Mouse (Mus musculus) neural tube, embryonic 14.5 days (tissue): ENCODE results near the gene Arid3a. TPM values are rescaled to one million over a fixed set of nuclear protein-coding genes. Genes with fewer than 3 reads are reported as not detected.
"Not testable (repeated sequence)": the region's sequence is repeated elsewhere in the genome, so short reads cannot be mapped to it uniquely, and the experiment has no call there.

Experiments used
- ATAC-seq: fragments of 200-750 bp; cut with Nextera tagmentation; 2 replicates; pipeline ENCODE4 v1.8.0; 2017; ENCODE audit warnings: low read depth, mild to moderate bottlenecking, moderate TSS enrichment, moderate library complexity
- H3K27ac ChIP-seq: fragments of 300-500 bp; sonication (generic); 2 replicates; pipeline ENCODE4 v1.5.1; 2014; ENCODE audit warnings: low read depth, mild to moderate bottlenecking, control low read depth, low read length, moderate library complexity, mixed read lengths
- H3K27me3 ChIP-seq: fragments of 300-500 bp; sonication (generic); 2 replicates; pipeline ENCODE4 v1.6.1; 2014; ENCODE audit warnings: low read length; ENCODE audit not compliant: control insufficient read depth, insufficient read depth
- H3K36me3 ChIP-seq: fragments of 300-500 bp; sonication (generic); 2 replicates; pipeline ENCODE4 v1.6.1; 2014; ENCODE audit warnings: low read length, mixed read lengths; ENCODE audit not compliant: control insufficient read depth, insufficient read depth
- H3K4me1 ChIP-seq: fragments of 300-500 bp; sonication (generic); 2 replicates; pipeline ENCODE4 v1.6.1; 2014; ENCODE audit warnings: low read length; ENCODE audit not compliant: control insufficient read depth, insufficient read depth
- H3K4me2 ChIP-seq: fragments of 300-500 bp; sonication (generic); 2 replicates; pipeline ENCODE4 v1.6.1; 2014; ENCODE audit warnings: mild to moderate bottlenecking, low read depth, low read length, control low read depth
- H3K4me3 ChIP-seq: fragments of 300-500 bp; sonication (generic); 2 replicates; pipeline ENCODE4 v1.5.1; 2014; ENCODE audit warnings: low read depth, low read length, control low read depth, mixed read lengths
- H3K9ac ChIP-seq: fragments of 300-500 bp; sonication (generic); replicated peaks from 2 replicates; pipeline ENCODE4 v1.6.1; 2014; ENCODE audit warnings: low read depth, mild to moderate bottlenecking, control low read depth, low read length, mixed read lengths
- H3K9me3 ChIP-seq: fragments of 300-500 bp; sonication (generic); 2 replicates; pipeline ENCODE4 v1.6.1; 2016; ENCODE audit warnings: low read length; ENCODE audit not compliant: control insufficient read depth
- WGBS: fragments of 180-500 bp; shearing (Covaris S2); extraction: QIAGEN DNeasy Blood & Tissue Kit; methylation state at CpG from one replicate; pipeline ENCODE4 v1.1.7; 2014; 5-methylcytosine and 5-hydroxymethylcytosine counted together
- polyA plus RNA-seq: library from polyadenylated mRNA; unstranded; fragments of >200 nt; fragmentation: Nextera tagmentation; extraction: Ambion mirVana; gene quantifications from 2 replicates; pipeline ENCODE4 v1.2.1, GENCODE M21; 2014

Arid3a gene
- polyA plus RNA-seq, 1 experiment from 2014 or later = 5.1 TPM

DNA sequence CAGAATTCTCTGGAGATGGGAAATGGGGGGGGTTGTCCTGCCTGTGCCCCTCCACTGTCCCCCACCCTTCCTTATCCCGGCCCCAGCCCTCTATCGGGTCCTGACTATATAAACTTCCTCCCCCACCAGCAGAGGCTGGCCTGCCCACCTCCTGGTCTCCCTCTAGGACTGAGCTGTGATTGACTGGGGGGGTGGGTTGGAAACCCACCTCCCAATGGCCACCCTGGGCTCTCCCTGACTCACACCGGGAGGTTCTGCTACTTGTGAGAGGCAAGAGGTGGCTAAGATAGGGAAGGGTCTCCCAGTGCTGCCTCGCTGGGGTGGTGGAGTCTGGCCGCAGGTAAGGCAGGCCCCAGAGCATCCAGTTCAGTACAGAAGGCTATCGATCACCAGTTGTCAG lies 20.7 kb downstream of the Arid3a start:
- WGBS = 66% methylated on average over 6 of the region's 6 CpGs
- no peak for ATAC-seq
- Histone ChIP-seq H3K4me2 (no peak overlapping the region), H3K9me3 (no peaks in the 10 kb centered on the region), H3K27ac (no peak overlapping the region), H3K9ac (no peak overlapping the region), H3K4me3 (no peak overlapping the region), H3K4me1 (peaks cover 8% of the 10 kb centered on the region; the same call in 1 of the 2 replicates), H3K27me3 (no peaks in the 10 kb centered on the region), H3K36me3 (peaks cover 21% of the 10 kb centered on the region)

GRCm38 (mm10) chr10:79949873-79950272 lies 23.0 kb downstream of the Arid3a start:
- Histone ChIP-seq H3K4me3 (no peak overlapping the region), H3K9ac (no peak overlapping the region), H3K9me3 (no peaks in the 10 kb centered on the region), H3K4me2 (no peak overlapping the region), H3K27me3 (no peaks in the 10 kb centered on the region), H3K27ac (no peak overlapping the region), H3K4me1 (0 out of 2 replicates have a peak, but pooled peaks cover 4% of the 10 kb centered on the region), H3K36me3 (peaks cover 32% of the 10 kb centered on the region)
- 98% methylated on average over 4 of the region's 4 CpGs for WGBS
- ATAC-seq = no peak

DNA sequence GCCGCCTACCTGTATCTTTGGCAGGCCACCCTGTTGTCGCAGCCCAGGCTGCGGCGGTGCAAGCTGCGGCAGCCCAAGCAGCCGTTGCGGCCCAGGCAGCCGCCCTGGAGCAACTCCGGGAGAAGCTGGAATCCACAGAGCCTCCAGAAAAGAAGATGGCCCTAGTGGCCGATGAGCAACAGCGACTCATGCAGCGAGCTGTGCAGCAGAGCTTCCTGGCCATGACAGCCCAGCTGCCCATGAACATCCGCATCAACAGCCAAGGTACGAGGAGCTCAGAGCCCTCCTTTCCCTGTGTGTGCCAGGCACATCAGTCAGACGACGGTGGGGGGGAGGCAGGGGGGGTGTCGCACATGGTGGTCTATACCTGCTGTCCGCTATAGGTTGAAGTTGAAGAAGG lies 23.8 kb downstream of the Arid3a start:
- H3K27ac ChIP-seq = no peak overlapping the region
- H3K9ac ChIP-seq = no peak overlapping the region
- no peaks in the 10 kb centered on the region for H3K9me3 ChIP-seq
- 0 out of 2 replicates have a peak, but pooled peaks cover 4% of the 10 kb centered on the region for H3K4me1 ChIP-seq
- H3K27me3 ChIP-seq = no peaks in the 10 kb centered on the region
- no peak overlapping the region for H3K4me2 ChIP-seq
- no peak overlapping the region for H3K4me3 ChIP-seq
- peaks cover 32% of the 10 kb centered on the region for H3K36me3 ChIP-seq
- no peak for ATAC-seq
- 90% methylated on average over 18 of the region's 18 CpGs for WGBS

- no peak overlapping the region for H3K9ac ChIP-seq
- WGBS = 86% methylated on average over 6 of the region's 6 CpGs
- peaks cover 28% of the 10 kb centered on the region for H3K36me3 ChIP-seq
- no peak overlapping the region for H3K4me2 ChIP-seq
- H3K27me3 ChIP-seq = no peaks in the 10 kb centered on the region
- H3K9me3 ChIP-seq = no peaks in the 10 kb centered on the region
- no peak for ATAC-seq
- no peak overlapping the region for H3K27ac ChIP-seq
- no peaks in the 10 kb centered on the region for H3K4me1 ChIP-seq
- H3K4me3 ChIP-seq = no peak overlapping the region
These were observed 27.1 kb downstream of the Arid3a start for GRCm38 (mm10) chr10:79953946-79954345.

DNA sequence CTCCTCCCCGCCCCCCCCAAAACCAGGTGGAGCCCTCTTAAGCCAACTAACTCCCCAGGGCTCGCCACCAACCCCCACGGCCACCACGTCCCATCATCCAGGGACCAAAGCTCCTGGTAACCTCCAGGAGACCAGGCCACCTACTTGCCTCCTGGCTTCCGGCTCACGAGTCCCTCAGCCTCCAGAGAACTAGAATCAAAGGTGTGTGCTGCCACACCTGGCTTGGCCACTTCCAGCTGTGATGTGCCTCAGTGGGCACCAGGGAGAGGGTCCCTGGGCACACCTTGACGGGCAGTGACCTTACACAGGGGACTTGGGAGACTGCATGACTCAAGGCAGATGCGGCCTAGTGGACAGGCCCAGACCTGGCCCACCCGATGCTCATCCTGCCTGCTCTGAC lies 28.8 kb downstream of the Arid3a start:
- Histone ChIP-seq H3K4me3 (no peak overlapping the region), H3K36me3 (peaks cover 22% of the 10 kb centered on the region), H3K4me2 (no peak overlapping the region), H3K9me3 (no peaks in the 10 kb centered on the region), H3K27ac (no peak overlapping the region), H3K4me1 (peaks cover 2% of the 10 kb centered on the region; the same call in 1 of the 2 replicates), H3K9ac (no peak overlapping the region), H3K27me3 (no peaks in the 10 kb centered on the region)
- WGBS = 70% methylated on average over 9 of the region's 9 CpGs
- ATAC-seq = no peak

DNA sequence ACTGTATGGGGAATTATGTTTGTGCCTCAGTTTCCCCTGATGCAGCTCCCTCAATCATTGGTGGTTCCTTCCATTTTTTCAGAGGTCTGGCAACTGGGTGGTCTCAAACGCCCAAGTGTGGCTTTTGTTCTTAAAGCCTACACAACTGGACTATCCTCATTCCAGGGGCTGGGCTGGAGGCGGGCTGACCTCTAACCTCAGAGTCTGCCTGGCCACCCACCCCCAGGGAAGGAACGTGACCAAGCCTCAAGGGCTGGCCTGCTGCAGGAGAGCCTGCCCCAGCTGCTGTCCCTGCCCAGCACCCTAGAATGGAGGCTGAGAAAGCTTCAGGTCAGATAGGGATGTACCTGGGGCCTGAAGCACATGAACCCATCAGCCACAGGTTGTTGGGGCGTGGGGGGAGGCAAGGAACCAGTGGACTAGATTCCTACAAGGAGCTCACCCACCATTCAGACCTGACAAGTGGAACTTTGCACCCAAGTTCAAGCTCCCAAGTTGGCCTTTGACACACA lies 29.9 kb downstream of the Arid3a start:
- no peaks in the 10 kb centered on the region for H3K27me3 ChIP-seq
- no peak overlapping the region for H3K4me2 ChIP-seq
- no peak overlapping the region for H3K4me3 ChIP-seq
- ATAC-seq = no peak
- no peaks in the 10 kb centered on the region for H3K9me3 ChIP-seq
- 17% methylated on average over 4 of the region's 4 CpGs for WGBS
- no peak overlapping the region for H3K27ac ChIP-seq
- H3K36me3 ChIP-seq = peaks cover 13% of the 10 kb centered on the region
- peaks cover 6% of the 10 kb centered on the region; the same call in 1 of the 2 replicates for H3K4me1 ChIP-seq
- no peak overlapping the region for H3K9ac ChIP-seq

DNA sequence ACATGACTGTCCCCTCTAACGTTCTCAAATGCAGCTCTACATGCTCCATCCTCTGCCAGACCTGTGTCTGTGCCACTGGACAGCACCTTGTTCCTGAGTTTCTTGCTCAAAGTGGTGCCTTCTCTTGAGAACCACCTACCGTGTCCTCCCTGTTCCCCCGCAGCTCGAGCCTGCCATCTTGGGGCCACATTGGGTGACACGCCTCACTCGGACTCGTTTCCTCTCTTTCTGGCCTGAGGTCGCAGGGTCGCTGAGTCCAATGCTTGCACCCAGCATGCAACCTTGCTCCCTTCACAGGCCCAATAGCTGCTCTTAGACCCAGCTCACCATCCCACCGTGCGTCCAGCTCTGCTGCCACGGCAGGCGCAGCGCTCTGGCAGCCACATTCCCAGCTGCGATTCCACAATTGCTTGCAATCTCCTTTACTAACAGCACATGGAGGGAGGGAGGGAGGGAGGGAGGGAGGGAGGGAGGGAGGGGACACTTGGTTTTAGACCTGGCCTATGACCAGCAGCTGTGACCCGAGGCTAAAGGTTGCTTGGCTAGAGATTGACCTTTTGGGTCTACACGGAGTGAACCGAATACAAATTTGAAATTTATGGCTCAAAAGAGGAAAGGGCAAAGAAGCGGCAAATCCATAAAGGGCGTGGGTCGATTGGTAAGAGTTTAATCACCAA lies 31.4 kb downstream of the Arid3a start:
- Histone ChIP-seq H3K4me2 (no peak overlapping the region), H3K36me3 (peaks cover 12% of the 10 kb centered on the region), H3K27ac (no peak overlapping the region), H3K4me1 (peaks cover 6% of the 10 kb centered on the region; the same call in 1 of the 2 replicates), H3K4me3 (no peak overlapping the region), H3K27me3 (no peaks in the 10 kb centered on the region), H3K9me3 (no peaks in the 10 kb centered on the region), H3K9ac (no peak overlapping the region)
- no peak for ATAC-seq
- WGBS = 3% methylated on average over 21 of the region's 21 CpGs

GRCm38 (mm10) chr10:79959412-79959811 lies 32.6 kb downstream of the Arid3a start:
- not testable (repeated sequence) for H3K4me3 ChIP-seq, ATAC-seq, H3K27me3 ChIP-seq, H3K36me3 ChIP-seq, H3K4me1 ChIP-seq, H3K9ac ChIP-seq, H3K27ac ChIP-seq, H3K9me3 ChIP-seq
- 38% methylated on average over 10 of the region's 10 CpGs for WGBS
- H3K4me2 ChIP-seq = peak overlapping the region; percentile 66; the same call in 1 of the 2 replicates

DNA sequence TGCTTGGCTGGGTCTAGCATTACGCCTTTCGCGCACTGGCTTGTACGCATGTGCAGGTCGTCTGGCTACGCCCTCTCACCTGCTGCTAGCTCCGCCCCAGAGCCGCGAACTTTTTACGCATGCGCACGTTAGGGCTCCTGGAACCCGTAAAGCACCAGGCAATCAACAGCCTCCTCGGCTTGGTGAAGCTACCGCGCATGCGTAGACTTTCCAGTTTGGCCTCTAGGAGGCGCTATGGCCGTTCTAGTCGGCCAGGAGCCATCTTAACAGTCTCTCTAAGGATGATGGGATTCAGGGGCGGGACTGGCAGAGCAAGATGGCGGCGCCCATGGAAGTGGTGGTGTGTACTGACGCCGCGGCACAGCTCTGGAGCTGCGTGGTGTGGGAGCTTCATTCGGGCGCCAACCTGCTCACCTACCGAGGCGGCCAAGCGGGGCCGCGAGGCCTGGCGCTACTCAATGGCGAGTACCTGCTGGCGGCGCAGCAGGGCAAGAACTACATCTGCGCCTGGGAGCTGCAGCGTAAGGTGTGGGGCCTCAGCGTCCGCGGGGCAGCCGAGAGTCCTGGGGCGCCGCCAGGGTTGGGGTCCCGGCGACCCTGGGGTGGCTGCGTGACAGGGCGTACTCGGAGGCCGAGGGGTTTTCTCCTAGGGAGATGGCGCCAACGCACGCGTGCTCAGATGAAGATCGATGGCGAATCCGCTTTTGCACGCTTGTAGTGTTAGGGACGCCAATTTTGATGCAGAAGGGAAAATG lies 33.2 kb downstream of the Arid3a start, which contains the start of gene Wdr18:
Gene Wdr18 (plus strand): TSS at position 306 of the 755 bp plus-strand sequence.
- ATAC-seq = peak; percentile 97

More for the DNA sequence above, 33.2 kb downstream of the Arid3a start, which contains the start of gene Wdr18:
- WGBS = under 1% methylated on average over 61 of the region's 61 CpGs
- peaks cover 6% of the 10 kb centered on the region; the same call in 1 of the 2 replicates for H3K4me1 ChIP-seq
- no peaks in the 10 kb centered on the region for H3K27me3 ChIP-seq
- peak within 1 kb of the TSS; percentile 74 for H3K9ac ChIP-seq
- peak within 1 kb of the TSS; percentile 57; the same call in 1 of the 2 replicates for H3K27ac ChIP-seq
- H3K9me3 ChIP-seq = no peaks in the 10 kb centered on the region
- H3K4me3 ChIP-seq = peak within 1 kb of the TSS; percentile 88
- 0 out of 2 replicates have a peak, but pooled peaks cover 10% of the 10 kb centered on the region for H3K36me3 ChIP-seq
- peak within 1 kb of the TSS; percentile 66 for H3K4me2 ChIP-seq
